Mouse (Mus musculus): ENCODE results near the gene Dgki.

GRCm38 (mm10) chr6:37322641-37323040, 22.7 kb upstream of the Dgki start:
- TF ChIP-seq CTCF (IDR thresholded peaks at IDR 0.05; ENCODE audit: low read depth, low read length) = no peak
- no peak for TF ChIP-seq GATA1 (IDR thresholded peaks at IDR 0.05; ENCODE audit: borderline replicate concordance, low read length)
- no peak for TF ChIP-seq TAL1 (conservative IDR thresholded peaks at IDR 0.05; ENCODE audit: low read depth, low read length)
